Mouse (Mus musculus): ENCODE measurements around the gene Bysl. TPM values are rescaled to one million over a fixed set of nuclear protein-coding genes. Genes with fewer than 3 reads are reported as not detected.

Gene Bysl
- polyA plus RNA-seq, 1 experiment from 2014 or later: 20.1 TPM

GRCm38 (mm10) chr17:47551049-47551448 is 60.2 kb downstream of the Bysl start:
- Histone ChIP-seq H3K4me1 (replicated peaks) (peaks cover 4% of the 10 kb centered on the region; the same call in 1 of the 2 replicates), H3K4me3 (replicated peaks) (no peak overlapping the region), H3K9ac (no peak overlapping the region), H3K4me2 (replicated peaks) (no peak overlapping the region), H3K9me3 (no peaks in the 10 kb centered on the region), H3K36me3 (no peaks in the 10 kb centered on the region), H3K27ac (no peak overlapping the region), H3K27me3 (replicated peaks) (no peaks in the 10 kb centered on the region)
- 64% methylated on average over 7 of the region's 7 CpGs for WGBS
- peak; percentile 34; the same call in 1 of the 2 replicates for ATAC-seq

Other genes starting within 250 kb of the Bysl start
- gene Mrps10, start 242.6 kb downstream of the Bysl start, polyA plus RNA-seq (2015; fragmentation: Nextera tagmentation; extraction: Ambion mirVana): 75.5 and 83.0 TPM in 2 replicates
- gene Guca1b, start 226.1 kb downstream of the Bysl start, polyA plus RNA-seq (2015; fragmentation: Nextera tagmentation; extraction: Ambion mirVana): 0.52 and 0.78 TPM in 2 replicates
- gene Guca1a, start 210.9 kb downstream of the Bysl start, polyA plus RNA-seq (2015; fragmentation: Nextera tagmentation; extraction: Ambion mirVana): 2.0 and 2.3 TPM in 2 replicates
- 3.1 and 3.7 TPM in 2 replicates for gene AI661453, start 174.9 kb downstream of the Bysl start, polyA plus RNA-seq (2015; fragmentation: Nextera tagmentation; extraction: Ambion mirVana)
- 0.28 and 0.38 TPM in 2 replicates for gene 1700001C19Rik, start 174.1 kb downstream of the Bysl start, polyA plus RNA-seq (2015; fragmentation: Nextera tagmentation; extraction: Ambion mirVana)
- gene Taf8, start 109.2 kb downstream of the Bysl start, polyA plus RNA-seq (2015; fragmentation: Nextera tagmentation; extraction: Ambion mirVana): 20.4 and 21.9 TPM in 2 replicates
- 394 and 407 TPM in 2 replicates for gene Ccnd3, start 106.4 kb downstream of the Bysl start, polyA plus RNA-seq (2015; fragmentation: Nextera tagmentation; extraction: Ambion mirVana)
- gene Med20, start 90 bp upstream of the Bysl start, polyA plus RNA-seq (2015; fragmentation: Nextera tagmentation; extraction: Ambion mirVana): 39.8 and 41.2 TPM in 2 replicates
- gene Gm20517, start 97 bp upstream of the Bysl start, polyA plus RNA-seq (2015; fragmentation: Nextera tagmentation; extraction: Ambion mirVana): 0.54 and 0.88 TPM in 2 replicates
- gene Usp49, start 19.2 kb upstream of the Bysl start, polyA plus RNA-seq (2015; fragmentation: Nextera tagmentation; extraction: Ambion mirVana): 5.9 and 6.3 TPM in 2 replicates
- 425 and 452 TPM in 2 replicates for gene Tomm6, start 76.9 kb upstream of the Bysl start, polyA plus RNA-seq (2015; fragmentation: Nextera tagmentation; extraction: Ambion mirVana)
- gene Frs3, start 77.5 kb upstream of the Bysl start, polyA plus RNA-seq (2015; fragmentation: Nextera tagmentation; extraction: Ambion mirVana): 4.8 and 5.5 TPM in 2 replicates
- gene Gm21981, start 83.0 kb upstream of the Bysl start, polyA plus RNA-seq (2015; fragmentation: Nextera tagmentation; extraction: Ambion mirVana): 0.18 and 0.24 TPM in 2 replicates
- gene Prickle4, start 83.2 kb upstream of the Bysl start, polyA plus RNA-seq (2015; fragmentation: Nextera tagmentation; extraction: Ambion mirVana): 0.40 and 0.52 TPM in 2 replicates
- gene Pgc, start 115.3 kb upstream of the Bysl start, polyA plus RNA-seq (2015; fragmentation: Nextera tagmentation; extraction: Ambion mirVana): 0.93 and 0.99 TPM in 2 replicates
- 22.4 and 22.8 TPM in 2 replicates for gene Tfeb, start 125.5 kb upstream of the Bysl start, polyA plus RNA-seq (2015; fragmentation: Nextera tagmentation; extraction: Ambion mirVana)
- 8.3 and 9.5 TPM in 2 replicates for gene Mdfi, start 223.2 kb upstream of the Bysl start, polyA plus RNA-seq (2015; fragmentation: Nextera tagmentation; extraction: Ambion mirVana)

Data from intestine, embryonic 15.5 days (tissue).